Comparison of ENCODE assay signal across 12 mouse cellular contexts in the genomic region with DNA sequence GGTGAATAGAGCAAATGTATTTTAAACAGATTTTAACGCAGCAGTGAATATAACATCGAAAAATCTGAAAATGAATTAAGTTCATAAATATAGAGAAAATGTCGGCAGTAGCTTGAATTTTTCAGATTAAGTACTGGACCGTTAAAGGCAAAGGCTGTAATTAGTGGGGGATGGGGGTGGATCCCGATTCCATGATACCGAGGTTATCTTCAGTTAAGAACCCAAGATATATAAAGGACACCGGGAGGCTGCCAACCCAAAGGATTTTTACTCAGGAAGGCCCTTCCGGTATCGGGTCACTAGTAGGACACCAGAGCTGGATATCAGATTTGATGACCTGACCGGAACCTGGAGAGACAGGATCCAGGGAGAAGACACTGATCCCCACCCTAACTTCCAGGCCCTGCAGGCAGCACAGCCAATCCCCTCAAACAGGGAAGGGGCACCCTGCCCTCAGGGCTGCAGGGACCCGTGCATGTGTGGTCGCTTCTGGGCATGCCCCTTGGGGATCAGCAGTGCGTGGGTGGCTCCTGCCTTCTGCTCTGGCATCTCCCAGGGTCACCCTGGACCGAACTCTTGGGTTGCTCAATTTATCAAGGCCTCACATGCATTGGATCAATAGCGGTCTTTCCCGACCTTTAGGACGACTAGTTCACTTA. TPM values are rescaled to one million over a fixed set of nuclear protein-coding genes. Genes with fewer than 3 reads are reported as not detected.
A peak's percentile ranks its signal among the peaks of the same experiment; 100 is the strongest.
DNase-seq lines count a peak whose midpoint lies in the region; ATAC-seq and TF ChIP-seq lines count a peak whose summit lies in the region.
"Had no signal": no experiment of that assay in that cellular context is flagged by ENCODE, and none has a peak within 500 bp of the region (broad histone marks: within the 10 kb centered on the region; RNA-seq: fewer than 3 reads in every experiment).

No protein-coding gene starts in this region.

- peaks cover 19% of the 10 kb centered on the region for H3K27me3 ChIP-seq in heart, embryonic 16.5 days (ENCODE audit: control insufficient read depth, insufficient read depth, low read length)
- peaks cover 3% of the 10 kb centered on the region for H3K27me3 ChIP-seq in heart, adult 2 months (ENCODE audit: control insufficient read depth, insufficient read depth, low read length)
- H3K27me3 ChIP-seq in stomach, embryonic 14.5 days (ENCODE audit: control insufficient read depth, insufficient read depth, low read length) = no peaks in the 10 kb centered on the region
- H3K27me3 ChIP-seq in stomach, postnatal 0 days (ENCODE audit: control insufficient read depth, insufficient read depth, low read length) = no peaks in the 10 kb centered on the region
- H3K27me3 ChIP-seq in liver, embryonic 12.5 days (replicated peaks) = peaks cover 47% of the 10 kb centered on the region
- H3K27me3 ChIP-seq in stomach, embryonic 16.5 days (ENCODE audit: control insufficient read depth, insufficient read depth, low read length) = peaks cover 15% of the 10 kb centered on the region

- TF ChIP-seq EP300 in heart, adult 2 months (IDR thresholded peaks at IDR 0.05; ENCODE audit: insufficient read depth, low read depth, low read length) = no peak
- no peak for TF ChIP-seq EP300 in stomach, postnatal 0 days (optimal IDR thresholded peaks at IDR 0.05)

- intact Hi-C loops in heart, adult 2 months (cut with DNase I) = no loop called here

- H3K9ac ChIP-seq in heart, embryonic 16.5 days (ENCODE audit: low read length) = no peak overlapping the region
- no peak overlapping the region for H3K9ac ChIP-seq in heart, adult 2 months (ENCODE audit: low read depth, low read length)
- H3K9ac ChIP-seq in stomach, embryonic 14.5 days (replicated peaks; ENCODE audit: low read depth, low read length) = no peak overlapping the region; the same call in 1 of the 2 replicates
- no peak overlapping the region for H3K9ac ChIP-seq in stomach, postnatal 0 days (ENCODE audit: low read length)
- no peak overlapping the region for H3K9ac ChIP-seq in liver, embryonic 12.5 days
- no peak overlapping the region for H3K9ac ChIP-seq in stomach, embryonic 16.5 days (ENCODE audit: low read length)
- H3K9ac ChIP-seq: liver, embryonic 15.5 days had no signal

- H3K27ac ChIP-seq in heart, embryonic 16.5 days (ENCODE audit: low read length) = no peak overlapping the region
- no peak overlapping the region for H3K27ac ChIP-seq in heart, adult 2 months
- no peak overlapping the region; the same call in 1 of the 2 replicates for H3K27ac ChIP-seq in stomach, embryonic 14.5 days (ENCODE audit: low read length)
- no peak overlapping the region for H3K27ac ChIP-seq in stomach, postnatal 0 days (replicated peaks)
- no peak overlapping the region for H3K27ac ChIP-seq in liver, embryonic 12.5 days
- H3K27ac ChIP-seq in stomach, embryonic 16.5 days (ENCODE audit: low read length) = no peak overlapping the region
- H3K27ac ChIP-seq: liver, embryonic 15.5 days had no signal

- H3K36me3 ChIP-seq in heart, embryonic 16.5 days (ENCODE audit: control insufficient read depth, insufficient read depth) = no peaks in the 10 kb centered on the region
- H3K36me3 ChIP-seq in heart, adult 2 months (ENCODE audit: control insufficient read depth, insufficient read depth, low read length) = no peaks in the 10 kb centered on the region
- H3K36me3 ChIP-seq in stomach, embryonic 14.5 days (ENCODE audit: control insufficient read depth, insufficient read depth, low read length) = no peaks in the 10 kb centered on the region
- no peaks in the 10 kb centered on the region for H3K36me3 ChIP-seq in stomach, postnatal 0 days (ENCODE audit: control insufficient read depth, insufficient read depth, low read length)
- no peaks in the 10 kb centered on the region for H3K36me3 ChIP-seq in liver, embryonic 12.5 days
- no peaks in the 10 kb centered on the region for H3K36me3 ChIP-seq in stomach, embryonic 16.5 days (ENCODE audit: control insufficient read depth, insufficient read depth, low read length)
- H3K36me3 ChIP-seq: liver, embryonic 15.5 days had no signal

- peak overlapping the region; percentile 64 for H3K4me2 ChIP-seq in heart, embryonic 16.5 days (ENCODE audit: low read depth, low read length)
- H3K4me2 ChIP-seq in stomach, embryonic 14.5 days (replicated peaks; ENCODE audit: low read depth, low read length) = peak overlapping the region; percentile 32; the same call in 1 of the 2 replicates
- no peak overlapping the region for H3K4me2 ChIP-seq in stomach, postnatal 0 days (replicated peaks; ENCODE audit: low read depth)
- H3K4me2 ChIP-seq in liver, embryonic 12.5 days = peak overlapping the region; percentile 18; the same call in 1 of the 2 replicates
- H3K4me2 ChIP-seq in stomach, embryonic 16.5 days (ENCODE audit: low read depth, low read length) = peak overlapping the region; percentile 46; the same call in 1 of the 2 replicates
- H3K4me2 ChIP-seq: liver, embryonic 15.5 days had no signal

- TF ChIP-seq CTCF in heart, adult 2 months (IDR thresholded peaks at IDR 0.05) = no peak
- no peak for TF ChIP-seq CTCF in stomach, postnatal 0 days (IDR thresholded peaks at IDR 0.05; ENCODE audit: low read depth)

- no peak for DNase-seq in heart, adult 2 months
- DNase-seq in stomach, postnatal 0 days (ENCODE audit: low spot score) = no peak
- no peak for DNase-seq in cerebellum, postnatal 25 days
- no peak for DNase-seq in right cerebral cortex, postnatal 36 days (ENCODE audit: low spot score in 2 of 2)
- DNase-seq: thymus, postnatal 14 days had no signal

- no peaks in the 10 kb centered on the region for H3K9me3 ChIP-seq in heart, embryonic 16.5 days (replicated peaks; ENCODE audit: control insufficient read depth, low read length)
- no peaks in the 10 kb centered on the region for H3K9me3 ChIP-seq in stomach, embryonic 14.5 days (ENCODE audit: control insufficient read depth, low read depth, low read length)
- H3K9me3 ChIP-seq in stomach, postnatal 0 days (ENCODE audit: control insufficient read depth, low read length) = no peaks in the 10 kb centered on the region
- H3K9me3 ChIP-seq in liver, embryonic 12.5 days (replicated peaks) = no peaks in the 10 kb centered on the region
- H3K9me3 ChIP-seq in stomach, embryonic 16.5 days (replicated peaks; ENCODE audit: control insufficient read depth, low read length) = no peaks in the 10 kb centered on the region
- H3K9me3 ChIP-seq: liver, embryonic 15.5 days had no signal

- H3K79me2 ChIP-seq in heart, adult 2 months (replicated peaks; ENCODE audit: control insufficient read depth, insufficient read depth, low read length) = no peaks in the 10 kb centered on the region

- WGBS in heart, embryonic 16.5 days = 10% methylated on average over 17 of the region's 17 CpGs
- 19% methylated on average over 17 of the region's 17 CpGs for WGBS in heart, adult 2 months
- 15% methylated on average over 17 of the region's 17 CpGs for WGBS in stomach, embryonic 14.5 days
- WGBS in stomach, postnatal 0 days = 25% methylated on average over 17 of the region's 17 CpGs
- WGBS in liver, embryonic 12.5 days (ENCODE audit: insufficient replicate concordance) = 8% methylated on average over 17 of the region's 17 CpGs
- WGBS in stomach, embryonic 16.5 days = 20% methylated on average over 17 of the region's 17 CpGs

- no peak for ATAC-seq in heart, embryonic 16.5 days (replicated peaks; ENCODE audit: extremely low read depth, insufficient read depth, low FRiP score)
- no peak for ATAC-seq in stomach, embryonic 14.5 days (ENCODE audit: insufficient number of reproducible peaks, insufficient read depth, low FRiP score, low read depth)
- no peak for ATAC-seq in stomach, postnatal 0 days (ENCODE audit: low FRiP score, low TSS enrichment)
- no peak for ATAC-seq in liver, embryonic 12.5 days
- ATAC-seq in stomach, embryonic 16.5 days (ENCODE audit: insufficient read depth, low FRiP score) = no peak
- ATAC-seq: CD4-positive, CD25-positive, alpha-beta regulatory T cell, adult 4 months had no signal

- H3K4me3 ChIP-seq in heart, embryonic 16.5 days (ENCODE audit: low read length) = peak overlapping the region; percentile 35; the same call in 1 of the 2 replicates
- H3K4me3 ChIP-seq in heart, adult 2 months = no peak overlapping the region
- no peak overlapping the region for H3K4me3 ChIP-seq in stomach, embryonic 14.5 days (ENCODE audit: low read depth, low read length)
- H3K4me3 ChIP-seq in stomach, postnatal 0 days (ENCODE audit: low read depth, low read length) = no peak overlapping the region
- H3K4me3 ChIP-seq in liver, embryonic 12.5 days = no peak overlapping the region
- no peak overlapping the region for H3K4me3 ChIP-seq in stomach, embryonic 16.5 days (replicated peaks; ENCODE audit: low read length)
- H3K4me3 ChIP-seq: liver, embryonic 15.5 days had no signal

- peaks cover 7% of the 10 kb centered on the region for H3K4me1 ChIP-seq in heart, embryonic 16.5 days (ENCODE audit: control insufficient read depth, insufficient read depth, low read length)
- no peaks in the 10 kb centered on the region for H3K4me1 ChIP-seq in heart, adult 2 months (ENCODE audit: control insufficient read depth, insufficient read depth, low read length)
- peaks cover 10% of the 10 kb centered on the region; the same call in 1 of the 2 replicates for H3K4me1 ChIP-seq in stomach, embryonic 14.5 days (ENCODE audit: control insufficient read depth, insufficient read depth, low read length)
- H3K4me1 ChIP-seq in stomach, postnatal 0 days (replicated peaks; ENCODE audit: control insufficient read depth, insufficient read depth) = no peaks in the 10 kb centered on the region
- H3K4me1 ChIP-seq in liver, embryonic 12.5 days = no peaks in the 10 kb centered on the region
- H3K4me1 ChIP-seq in stomach, embryonic 16.5 days (ENCODE audit: control insufficient read depth, insufficient read depth, low read length) = peaks cover 12% of the 10 kb centered on the region
- H3K4me1 ChIP-seq: liver, embryonic 15.5 days had no signal

- TF ChIP-seq POLR2A in heart, adult 2 months (IDR thresholded peaks at IDR 0.05; ENCODE audit: insufficient read depth, low read depth, low read length) = no peak

RNA-seq across cellular contexts. Expression of a gene that starts 22.9 kb away (rescaled TPM):
- polyA plus RNA-seq in heart, embryonic 16.5 days (2015; fragmentation: Nextera tagmentation; extraction: Ambion mirVana) = 51.4 and 67.7 TPM in 2 replicates
- 1 to 10 TPM; 8.4 to 9.6 TPM for total RNA-seq in heart, adult 2 months (2021)
- polyA plus RNA-seq in heart, adult 2 months (2012; rRNA removed) = 29.6 and 32.3 TPM in 2 replicates
- 366 and 410 TPM in 2 replicates for polyA plus RNA-seq in stomach, embryonic 14.5 days (2014; fragmentation: Nextera tagmentation; extraction: Ambion mirVana)
- 95.3 and 95.5 TPM in 2 replicates for polyA plus RNA-seq in stomach, postnatal 0 days (2015; fragmentation: Nextera tagmentation; extraction: Ambion mirVana)
- polyA plus RNA-seq in liver, embryonic 12.5 days (2016; fragmentation: Nextera tagmentation; extraction: Ambion mirVana) = 8.0 and 12.3 TPM in 2 replicates
- polyA plus RNA-seq in stomach, embryonic 16.5 days (2015; fragmentation: Nextera tagmentation; extraction: Ambion mirVana) = 189 and 202 TPM in 2 replicates
- total RNA-seq: layer of hippocampus, postnatal 25 days had no signal
